Mouse (Mus musculus): ENCODE data around the gene Herc4. TPM values are rescaled to one million over a fixed set of nuclear protein-coding genes. Genes with fewer than 3 reads are reported as not detected.

Gene Herc4
- polyA plus RNA-seq, 1 experiment from 2014 or later: 38.4 TPM

GRCm38 (mm10) chr10:63235889-63236288 lies 7.7 kb upstream of the Herc4 start:
- ATAC-seq: no peak
- no peaks in the 10 kb centered on the region for H3K4me1 ChIP-seq
- H3K36me3 ChIP-seq: no peaks in the 10 kb centered on the region
- no peaks in the 10 kb centered on the region for H3K27me3 ChIP-seq (replicated peaks)
- WGBS (ENCODE audit: insufficient replicate concordance): 65% methylated on average over 8 of the region's 8 CpGs
- H3K9me3 ChIP-seq (replicated peaks): no peaks in the 10 kb centered on the region
- no peak overlapping the region for H3K9ac ChIP-seq
- H3K4me2 ChIP-seq: no peak overlapping the region
- H3K27ac ChIP-seq: no peak overlapping the region
- H3K4me3 ChIP-seq: no peak overlapping the region

- Histone ChIP-seq H3K36me3 (no peaks in the 10 kb centered on the region), H3K4me3 (no peak overlapping the region), H3K27ac (no peak overlapping the region), H3K27me3 (replicated peaks) (no peaks in the 10 kb centered on the region), H3K9me3 (replicated peaks) (no peaks in the 10 kb centered on the region), H3K4me1 (no peaks in the 10 kb centered on the region; the same call in 1 of the 2 replicates), H3K9ac (no peak overlapping the region), H3K4me2 (no peak overlapping the region)
- ATAC-seq: no peak
- 80% methylated on average over 6 of the region's 6 CpGs for WGBS (ENCODE audit: insufficient replicate concordance)
Measured at GRCm38 (mm10) chr10:63236663-63237062, 6.9 kb upstream of the Herc4 start.

- H3K9me3 ChIP-seq (replicated peaks): no peaks in the 10 kb centered on the region
- 85% methylated on average over 2 of the region's 2 CpGs for whole genome bisulfite sequencing (ENCODE audit: insufficient replicate concordance)
- no peaks in the 10 kb centered on the region for H3K36me3 ChIP-seq
- ATAC-seq: no peak
- H3K4me1 ChIP-seq: peaks cover under 1% of the 10 kb centered on the region
- no peak overlapping the region for H3K27ac ChIP-seq
- H3K4me3 ChIP-seq: no peak overlapping the region
- H3K27me3 ChIP-seq (replicated peaks): no peaks in the 10 kb centered on the region
- no peak overlapping the region for H3K4me2 ChIP-seq
- H3K9ac ChIP-seq: no peak overlapping the region
Measured at GRCm38 (mm10) chr10:63237206-63237605, 6.4 kb upstream of the Herc4 start.

GRCm38 (mm10) chr10:63238090-63238489 lies 5.5 kb upstream of the Herc4 start:
- H3K4me1 ChIP-seq: peaks cover 10% of the 10 kb centered on the region
- no peak overlapping the region for H3K4me3 ChIP-seq
- no peak overlapping the region for H3K4me2 ChIP-seq
- no peaks in the 10 kb centered on the region for H3K27me3 ChIP-seq (replicated peaks)
- ATAC-seq: no peak
- H3K36me3 ChIP-seq: no peaks in the 10 kb centered on the region
- no peaks in the 10 kb centered on the region for H3K9me3 ChIP-seq (replicated peaks)
- no peak overlapping the region for H3K27ac ChIP-seq
- H3K9ac ChIP-seq: no peak overlapping the region
- 63% methylated on average over 4 of the region's 4 CpGs for WGBS (ENCODE audit: insufficient replicate concordance)

GRCm38 (mm10) chr10:63239848-63240247 lies 3.8 kb upstream of the Herc4 start:
- peaks cover 13% of the 10 kb centered on the region for H3K4me1 ChIP-seq
- H3K4me3 ChIP-seq: no peak overlapping the region
- H3K9ac ChIP-seq: no peak overlapping the region
- no peaks in the 10 kb centered on the region for H3K9me3 ChIP-seq (replicated peaks)
- WGBS (ENCODE audit: insufficient replicate concordance): 64% methylated on average over 2 of the region's 2 CpGs
- H3K27ac ChIP-seq: no peak overlapping the region
- no peaks in the 10 kb centered on the region for H3K36me3 ChIP-seq
- no peak overlapping the region for H3K4me2 ChIP-seq
- H3K27me3 ChIP-seq (replicated peaks): no peaks in the 10 kb centered on the region
- no peak for ATAC-seq

- 65% methylated on average over 2 of the region's 2 CpGs for WGBS (ENCODE audit: insufficient replicate concordance)
- no peak overlapping the region for H3K4me3 ChIP-seq
- ATAC-seq: no peak
Measured at GRCm38 (mm10) chr10:63240868-63241271, 2.7 kb upstream of the Herc4 start.

GRCm38 (mm10) chr10:63242798-63243435 lies 693 bp upstream of the Herc4 start:
- peak overlapping the region; percentile 69 for H3K4me2 ChIP-seq
- ATAC-seq: no peak
- no peaks in the 10 kb centered on the region for H3K9me3 ChIP-seq (replicated peaks)
- peak overlapping the region; percentile 71 for H3K27ac ChIP-seq
- WGBS (ENCODE audit: insufficient replicate concordance): 18% methylated on average over 12 of the region's 12 CpGs
- peak overlapping the region; percentile 69 for H3K9ac ChIP-seq
- peak overlapping the region; percentile 99 for H3K4me3 ChIP-seq
- peaks cover 36% of the 10 kb centered on the region for H3K4me1 ChIP-seq
- H3K27me3 ChIP-seq (replicated peaks): no peaks in the 10 kb centered on the region
- peaks cover 15% of the 10 kb centered on the region for H3K36me3 ChIP-seq

More at GRCm38 (mm10) chr10:63240868-63241271, 2.7 kb upstream of the Herc4 start:
- Histone ChIP-seq H3K27me3 (replicated peaks) (no peaks in the 10 kb centered on the region), H3K9me3 (replicated peaks) (no peaks in the 10 kb centered on the region), H3K4me1 (peaks cover 21% of the 10 kb centered on the region), H3K4me2 (no peak overlapping the region), H3K27ac (no peak overlapping the region), H3K9ac (no peak overlapping the region), H3K36me3 (peaks cover 7% of the 10 kb centered on the region)

- under 1% methylated on average over 41 of the region's 41 CpGs for WGBS (ENCODE audit: insufficient replicate concordance)
- H3K4me3 ChIP-seq: peak overlapping the region; percentile 99
- peak overlapping the region; percentile 99 for H3K27ac ChIP-seq
- peaks cover 18% of the 10 kb centered on the region for H3K36me3 ChIP-seq
- peak overlapping the region; percentile 99 for H3K9ac ChIP-seq
- ATAC-seq: peak; percentile 66
- no peaks in the 10 kb centered on the region for H3K27me3 ChIP-seq (replicated peaks)
- H3K4me1 ChIP-seq: peaks cover 38% of the 10 kb centered on the region
- H3K9me3 ChIP-seq (replicated peaks): no peaks in the 10 kb centered on the region
- H3K4me2 ChIP-seq: peak overlapping the region; percentile 63
Measured at GRCm38 (mm10) chr10:63244055-63244671, 553 bp downstream of the Herc4 start.

GRCm38 (mm10) chr10:63244746-63245145 lies 1.1 kb downstream of the Herc4 start:
- Histone ChIP-seq H3K27me3 (replicated peaks) (no peaks in the 10 kb centered on the region), H3K9me3 (replicated peaks) (no peaks in the 10 kb centered on the region), H3K4me3 (peak overlapping the region; percentile 99), H3K36me3 (peaks cover 23% of the 10 kb centered on the region), H3K27ac (peak overlapping the region; percentile 99), H3K9ac (peak overlapping the region; percentile 99), H3K4me1 (peaks cover 38% of the 10 kb centered on the region), H3K4me2 (peak overlapping the region; percentile 63)
- WGBS (ENCODE audit: insufficient replicate concordance): 14% methylated on average over 5 of the region's 5 CpGs
- no peak for ATAC-seq

GRCm38 (mm10) chr10:63245846-63246245 lies 2.2 kb downstream of the Herc4 start:
- ATAC-seq: no peak
- peak overlapping the region; percentile 6; the same call in 1 of the 2 replicates for H3K9ac ChIP-seq
- H3K4me1 ChIP-seq: peaks cover 38% of the 10 kb centered on the region
- H3K27ac ChIP-seq: no peak overlapping the region
- peak overlapping the region; percentile 63 for H3K4me2 ChIP-seq
- peak overlapping the region; percentile 13; the same call in 1 of the 2 replicates for H3K4me3 ChIP-seq
- peaks cover 34% of the 10 kb centered on the region for H3K36me3 ChIP-seq
- H3K9me3 ChIP-seq (replicated peaks): no peaks in the 10 kb centered on the region
- no peaks in the 10 kb centered on the region for H3K27me3 ChIP-seq (replicated peaks)
- whole genome bisulfite sequencing (ENCODE audit: insufficient replicate concordance): 84% methylated on average over 3 of the region's 3 CpGs

GRCm38 (mm10) chr10:63247457-63247856 lies 3.8 kb downstream of the Herc4 start:
- H3K4me2 ChIP-seq: peak overlapping the region; percentile 31
- no peaks in the 10 kb centered on the region for H3K27me3 ChIP-seq (replicated peaks)
- no peaks in the 10 kb centered on the region for H3K9me3 ChIP-seq (replicated peaks)
- ATAC-seq: no peak
- H3K4me1 ChIP-seq: peaks cover 35% of the 10 kb centered on the region
- H3K27ac ChIP-seq: no peak overlapping the region
- H3K4me3 ChIP-seq: no peak overlapping the region
- H3K36me3 ChIP-seq: peaks cover 44% of the 10 kb centered on the region
- WGBS (ENCODE audit: insufficient replicate concordance): 53% methylated on average over 7 of the region's 7 CpGs
- no peak overlapping the region for H3K9ac ChIP-seq

- H3K9ac ChIP-seq: no peak overlapping the region
- 89% methylated on average over 6 of the region's 6 CpGs for WGBS (ENCODE audit: insufficient replicate concordance)
- H3K36me3 ChIP-seq: peaks cover 53% of the 10 kb centered on the region
- no peaks in the 10 kb centered on the region for H3K9me3 ChIP-seq (replicated peaks)
- no peak overlapping the region for H3K4me2 ChIP-seq
- H3K27ac ChIP-seq: no peak overlapping the region
- peaks cover 28% of the 10 kb centered on the region for H3K4me1 ChIP-seq
- no peaks in the 10 kb centered on the region for H3K27me3 ChIP-seq (replicated peaks)
- H3K4me3 ChIP-seq: no peak overlapping the region
- no peak for ATAC-seq
Measured at GRCm38 (mm10) chr10:63248421-63248820, 4.8 kb downstream of the Herc4 start.
